Mouse (Mus musculus) T-cell, adult 2 months (primary cell): ENCODE measurements at regions not wholly inside any gene's neighbourhood (a gene's known extent, or its start where the extent isn't known, plus 50 kb on each side); places are given as distances from the start of the nearest gene placed in this dataset.

Experiments used
- DNase-seq: peaks from one replicate; pipeline ENCODE4 v3.0.0; 2022; ENCODE audit warnings: low spot score

DNA sequence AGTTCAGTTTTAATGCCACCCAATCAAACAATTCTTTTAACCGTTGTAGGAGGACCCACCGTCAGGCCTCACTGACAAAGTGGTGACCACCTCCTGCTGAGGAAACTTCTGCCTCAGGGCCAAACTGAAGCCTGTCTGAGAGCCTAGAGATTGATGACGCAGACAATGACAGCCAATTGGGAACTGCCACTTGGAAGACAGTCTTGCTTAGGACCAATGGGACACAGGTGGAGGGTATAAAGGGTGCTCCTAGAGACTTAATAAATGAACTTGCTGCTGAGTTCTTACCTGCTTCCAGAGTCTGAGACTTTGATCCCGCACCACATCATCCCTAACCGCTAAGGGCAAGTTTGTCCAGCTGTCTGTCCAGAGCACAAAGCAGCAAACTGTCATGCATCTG is 80.0 kb downstream of the Tbx4 start:
- no peak for DNase-seq

DNA sequence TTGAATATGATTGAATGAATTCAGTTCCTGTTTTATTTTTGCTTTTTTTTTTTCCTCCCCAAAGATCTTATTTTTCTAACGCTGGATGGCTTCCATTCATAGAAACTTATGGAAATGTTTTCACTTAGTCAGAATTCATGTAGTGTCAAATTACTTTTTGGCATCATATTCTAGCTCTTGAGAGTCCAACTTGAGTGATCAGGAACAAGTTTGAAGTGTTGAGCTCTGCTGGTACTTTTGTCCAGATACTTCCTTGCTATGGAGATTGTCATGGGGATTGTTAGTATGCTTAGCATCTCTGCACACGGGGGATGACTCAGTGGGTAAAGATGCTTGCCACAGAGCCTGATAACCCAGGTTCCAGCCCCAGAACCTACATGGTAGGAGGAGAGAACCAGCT is 84.1 kb downstream of the Tbx4 start:
- no peak for DNase-seq

DNA sequence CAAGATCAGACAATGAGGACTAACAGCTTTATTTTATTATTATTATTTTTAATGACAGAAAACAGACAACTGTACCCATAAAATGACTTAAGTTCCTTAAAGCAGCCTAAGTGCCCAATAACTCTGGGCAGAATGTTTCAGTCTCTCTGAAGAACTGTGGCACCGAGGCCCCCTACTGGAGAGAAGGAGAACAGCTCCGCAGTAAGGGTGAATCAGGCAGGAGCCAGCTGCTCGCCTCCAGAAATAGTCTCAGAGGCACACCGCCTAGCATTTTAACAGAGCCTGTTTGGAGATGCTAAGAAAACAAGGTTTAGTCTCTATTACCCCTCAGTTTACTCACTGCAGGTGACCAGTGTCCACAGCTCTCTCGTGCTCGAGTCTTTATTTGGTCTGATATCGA is 86.2 kb downstream of the Tbx4 start:
- DNase-seq, result peak; percentile 22

DNA sequence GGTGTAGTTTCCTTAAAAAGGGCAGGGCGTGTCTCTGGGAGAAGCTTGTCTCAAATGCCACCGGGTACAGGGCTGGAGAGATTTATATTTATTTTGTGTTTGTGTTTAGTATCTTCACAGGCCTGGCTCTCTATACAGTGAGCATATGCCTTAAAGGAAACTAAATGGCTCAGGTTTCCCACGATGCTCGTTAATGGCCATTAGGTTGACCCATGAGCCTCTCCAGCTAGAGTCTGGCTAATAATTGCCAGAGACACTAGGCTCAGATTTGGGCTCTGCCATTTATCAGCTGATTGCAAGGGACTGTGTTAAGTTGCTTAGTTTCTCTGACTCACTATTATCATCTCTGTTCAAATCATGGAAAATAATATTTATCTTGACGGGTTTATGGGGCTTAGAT is 87.5 kb downstream of the Tbx4 start:
- no peak for DNase-seq

DNA sequence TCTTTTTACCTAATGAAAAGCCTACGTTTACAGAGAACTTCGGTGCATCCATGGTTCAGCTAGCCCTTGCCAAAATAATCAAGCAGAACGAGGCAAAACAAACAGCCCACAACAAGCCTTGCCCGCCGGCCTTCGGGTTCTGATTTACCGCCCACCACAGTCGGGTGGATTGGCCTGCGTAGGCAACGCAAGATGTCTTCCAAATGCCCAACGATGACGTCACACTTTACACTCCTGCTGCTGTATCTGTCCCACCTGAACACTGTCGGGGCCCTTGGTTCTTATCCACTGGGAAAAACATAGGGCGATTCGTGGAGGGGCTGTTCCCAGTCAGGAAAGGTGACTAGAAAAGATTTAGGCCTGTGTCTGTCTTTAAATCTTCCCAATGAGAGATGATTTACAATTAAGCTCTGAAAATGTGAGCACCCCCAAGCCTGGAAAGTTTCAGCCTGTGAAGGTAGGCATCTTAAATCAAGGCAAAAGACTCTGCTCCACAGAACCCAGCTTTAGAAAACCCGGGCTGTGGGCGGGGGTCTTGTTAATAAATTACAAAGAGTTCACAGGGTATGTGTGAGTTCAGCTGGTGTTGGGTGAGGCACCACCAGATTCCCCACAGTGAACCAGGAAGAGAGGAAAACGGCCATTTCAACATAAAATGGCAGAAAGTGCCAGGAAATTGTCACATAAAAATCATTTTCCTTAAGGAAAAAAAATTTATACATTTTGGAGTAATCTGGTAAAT is 90.6 kb downstream of the Tbx4 start:
- no peak for DNase-seq

DNA sequence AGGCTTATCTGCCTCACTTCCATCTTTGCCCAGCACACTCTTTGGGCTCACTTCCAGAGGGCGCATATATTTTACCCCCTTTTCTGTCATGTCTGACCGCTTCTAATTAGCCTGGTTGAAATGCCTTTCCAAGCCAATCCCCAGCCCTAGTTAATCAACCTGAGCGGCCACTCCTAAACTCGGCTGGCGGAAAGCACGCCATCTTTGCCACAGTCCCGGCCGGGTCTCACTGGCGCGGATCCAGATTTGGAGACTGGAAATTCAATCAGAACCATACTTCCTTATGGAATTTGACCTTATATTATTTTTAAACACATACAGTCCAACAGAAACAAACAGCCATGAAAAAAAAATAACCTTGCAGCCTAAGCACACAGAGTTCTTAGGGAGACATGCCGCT is 94.2 kb downstream of the Tbx4 start:
- no peak for DNase-seq

DNA sequence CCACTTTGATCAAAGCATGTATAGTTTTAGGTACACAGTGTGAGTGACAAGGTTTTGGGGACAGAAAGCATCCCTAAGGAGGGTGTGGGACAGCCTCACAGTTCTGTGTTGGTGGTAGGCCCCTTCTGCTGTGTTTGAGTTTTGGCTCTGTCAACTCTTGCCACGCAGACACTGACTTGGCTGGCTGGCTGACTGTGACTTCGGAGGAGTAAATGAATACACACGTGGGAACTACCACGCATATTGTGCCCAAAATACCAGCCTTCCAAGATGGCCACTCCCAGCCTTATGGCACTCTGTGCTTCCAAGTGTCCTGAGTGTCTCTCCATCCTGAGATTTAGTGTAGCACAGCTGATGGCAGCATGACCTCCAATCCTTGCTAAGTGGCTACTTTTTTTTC is 95.3 kb downstream of the Tbx4 start:
- DNase-seq, result no peak

DNA sequence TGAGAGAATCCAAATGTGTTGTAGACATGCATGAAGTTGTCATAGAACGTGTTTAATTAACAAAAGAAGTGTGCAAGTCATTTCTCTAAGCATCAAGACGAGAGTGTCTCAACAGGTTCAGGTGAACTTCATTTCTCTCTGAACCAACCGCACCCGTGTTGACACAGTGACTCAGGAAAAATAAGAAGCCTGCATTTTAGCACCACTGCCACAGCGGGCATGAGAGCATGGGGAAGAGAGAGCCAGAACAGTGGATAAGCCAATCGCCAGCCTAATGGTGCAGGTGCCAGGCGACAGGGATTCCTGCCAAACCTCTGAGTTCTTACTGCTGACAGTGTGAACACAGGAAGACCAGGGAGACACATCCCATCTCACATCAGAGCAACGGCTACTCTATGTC is 100.1 kb downstream of the Tbx4 start:
- DNase-seq, result no peak

DNA sequence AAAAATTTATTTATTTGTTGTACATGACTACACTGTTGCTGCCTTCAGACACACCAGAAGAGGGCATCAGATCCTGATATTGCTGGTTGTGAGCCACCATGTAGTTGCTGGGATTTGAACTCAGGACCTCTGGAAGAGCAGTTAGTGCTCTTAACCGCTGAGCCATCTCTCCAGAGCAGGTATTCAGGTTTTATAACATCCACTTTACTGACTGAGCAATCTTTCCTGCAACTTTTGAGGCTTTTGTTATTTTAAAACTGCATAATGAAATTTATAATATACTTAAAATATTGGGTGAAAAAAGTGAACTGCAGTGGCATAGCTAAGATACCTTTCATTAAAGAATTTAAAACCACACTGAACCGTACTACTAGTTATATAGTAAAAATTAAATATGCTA is 101.0 kb downstream of the Tbx4 start:
- DNase-seq, result no peak

DNA sequence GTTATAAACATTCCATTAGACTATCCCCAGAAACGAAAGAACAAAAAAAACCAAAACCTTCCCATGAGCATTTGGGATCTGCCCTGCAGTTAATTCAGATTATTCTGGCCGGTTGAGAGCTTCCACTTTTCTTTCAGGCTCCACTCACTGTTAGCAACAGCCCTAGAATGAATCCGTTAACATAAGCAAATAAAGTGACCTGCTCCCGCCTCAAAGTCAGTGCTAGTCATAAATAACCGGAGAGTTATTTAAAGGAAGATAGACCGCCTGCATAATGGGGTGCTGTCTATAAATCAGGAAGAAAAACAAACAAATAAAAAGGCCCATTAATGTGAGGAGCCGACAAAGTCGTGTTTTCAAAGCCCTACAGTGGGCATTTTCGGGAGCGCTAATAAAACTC is 103.3 kb downstream of the Tbx4 start:
- DNase-seq, result no peak

DNA sequence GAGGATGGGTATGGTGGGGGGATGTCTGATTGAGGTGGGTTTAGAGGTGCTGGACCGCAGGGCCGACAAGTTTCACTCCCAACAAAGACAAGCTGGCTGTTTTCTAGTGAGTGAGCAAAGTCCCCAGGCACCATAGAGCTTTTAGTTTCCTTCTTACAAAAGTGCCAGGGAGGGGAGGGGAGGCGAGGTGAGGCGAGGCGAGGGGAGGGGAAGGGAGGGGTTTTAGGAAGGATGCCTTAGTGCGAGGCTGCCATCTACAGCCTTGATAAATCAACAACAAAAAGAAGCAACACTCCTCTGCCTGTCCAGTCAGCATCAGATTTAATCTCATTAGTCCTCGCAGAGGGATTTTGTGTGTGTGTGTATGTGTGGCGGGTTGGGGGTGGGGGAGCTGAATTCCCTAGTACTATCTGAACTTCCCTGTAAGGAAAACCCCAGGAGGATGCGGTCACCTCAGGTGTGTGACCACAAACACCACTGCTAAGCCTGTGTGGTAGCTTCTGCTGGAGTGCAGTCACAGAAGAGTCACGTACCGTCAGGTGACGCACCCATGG is 103.8 kb downstream of the Tbx4 start:
- no peak for DNase-seq

DNA sequence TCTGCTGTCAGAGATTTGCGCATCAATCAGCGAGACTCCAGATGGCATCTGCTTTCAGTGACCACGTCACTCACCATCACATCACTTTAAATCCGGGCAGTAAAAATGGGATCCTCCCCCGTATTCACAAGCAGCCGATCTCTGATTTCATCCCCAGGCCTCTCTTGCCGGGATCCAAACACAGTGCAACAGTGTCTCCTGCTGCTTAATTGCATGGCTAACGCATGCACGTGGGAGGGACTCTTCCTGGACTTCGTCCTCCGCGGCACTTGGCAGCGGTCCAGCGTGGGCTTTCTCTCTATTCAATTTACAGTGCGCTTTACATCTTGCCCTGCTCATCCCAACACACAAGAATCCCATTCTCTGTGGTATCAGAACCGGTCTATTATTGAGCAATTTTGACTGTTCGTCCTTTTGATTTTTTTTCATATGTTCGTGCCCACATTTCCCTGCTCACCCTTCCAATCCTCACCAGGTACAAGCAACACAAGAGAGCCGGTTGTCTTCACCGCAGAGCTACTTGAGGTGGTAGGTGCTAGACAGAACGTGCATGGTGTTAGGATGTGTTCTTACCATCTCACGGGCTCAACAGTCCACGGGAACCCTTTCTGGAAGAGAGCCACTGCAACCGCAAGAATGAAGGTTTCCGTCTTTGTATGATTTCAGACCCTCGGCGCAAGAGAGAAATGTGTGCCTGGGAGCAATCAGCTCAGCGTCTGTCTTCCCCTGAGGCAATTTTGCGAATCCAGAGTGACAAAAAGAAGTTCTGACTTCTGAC is 109.3 kb downstream of the Tbx4 start:
- DNase-seq, result no peak

DNA sequence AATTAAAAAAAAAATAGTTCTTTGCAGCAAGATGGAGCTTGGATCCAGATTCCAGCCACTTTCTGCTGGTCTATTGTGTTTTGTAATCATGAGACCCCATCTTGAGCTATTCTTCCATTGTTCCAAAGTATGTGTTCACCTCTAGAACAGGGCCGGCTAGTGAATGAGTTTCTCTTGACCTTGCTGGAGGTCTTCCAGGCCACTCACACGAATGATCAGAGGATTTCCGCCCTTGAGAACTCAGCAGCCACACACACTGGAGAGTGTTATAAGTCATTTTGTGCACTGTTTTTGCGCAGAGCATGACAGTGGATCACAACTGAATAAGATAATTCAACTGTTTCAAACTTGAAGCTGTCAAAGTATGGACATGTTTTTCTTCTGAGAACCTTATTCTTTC is 110.5 kb downstream of the Tbx4 start:
- no peak for DNase-seq

DNA sequence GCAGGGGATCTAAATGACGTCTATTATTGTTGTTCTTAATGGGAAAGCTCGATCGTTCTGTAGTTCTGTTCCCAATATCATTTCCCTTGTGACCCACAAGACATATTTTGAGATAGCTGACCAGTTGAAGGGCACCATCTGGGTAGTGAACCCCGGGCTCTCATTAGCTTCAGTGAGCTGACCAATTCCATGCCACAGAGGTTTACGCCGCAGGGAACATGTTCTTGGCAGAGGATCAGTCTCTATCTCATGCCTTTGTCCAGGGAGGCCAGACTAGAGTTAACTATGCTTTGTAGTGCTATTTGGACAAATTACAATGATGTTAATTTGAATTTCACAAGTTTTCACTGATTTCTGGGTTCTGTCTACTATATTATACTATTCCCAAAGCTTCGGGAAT is 117.1 kb downstream of the Tbx4 start:
- no peak for DNase-seq

DNA sequence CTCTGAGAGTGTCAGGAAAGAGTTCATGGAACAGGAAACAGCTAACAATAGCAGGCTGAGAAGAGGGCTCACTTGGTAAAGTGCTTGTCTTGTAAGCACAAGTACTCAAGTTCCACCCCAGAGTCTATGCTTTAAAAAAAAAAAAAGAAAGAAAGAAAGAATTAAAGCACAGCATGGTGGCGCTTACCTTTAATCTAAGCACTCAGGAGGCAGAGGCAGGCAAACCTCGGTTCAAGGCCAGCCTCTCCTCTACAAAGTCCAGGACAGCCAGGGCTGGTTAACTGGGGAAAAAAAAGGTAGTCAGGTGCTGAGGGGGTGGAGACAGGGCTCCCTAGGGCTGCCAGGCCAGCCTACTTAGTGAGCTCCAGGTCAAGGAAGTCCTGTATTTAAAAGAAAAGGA is 119.1 kb downstream of the Tbx4 start:
- DNase-seq, result no peak

DNA sequence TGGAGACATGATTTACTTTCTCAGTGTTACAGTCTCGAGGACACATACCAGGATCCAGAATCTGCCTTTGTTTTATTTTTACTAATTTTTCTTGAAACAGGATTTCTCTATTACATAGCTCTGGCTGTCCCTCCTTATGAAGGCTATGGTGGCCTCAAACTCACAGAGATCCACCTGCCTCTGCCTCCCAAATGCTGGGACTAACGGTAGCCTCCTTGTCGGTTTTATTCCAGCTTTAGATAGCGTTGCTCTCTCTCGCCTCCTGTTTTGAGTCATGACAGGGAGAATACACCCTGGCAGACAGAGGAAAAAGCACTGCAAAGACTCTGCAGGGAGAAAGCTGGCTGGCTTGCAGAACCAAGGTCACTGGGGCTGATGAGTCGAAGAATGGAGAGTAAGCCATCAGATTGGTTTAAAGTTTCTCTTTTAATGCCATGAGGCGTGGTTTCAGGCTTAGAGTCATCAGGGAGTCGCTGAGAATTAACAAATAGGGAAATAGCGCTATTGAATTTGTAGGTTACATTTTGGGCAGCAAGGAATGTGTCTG is 119.8 kb downstream of the Tbx4 start:
- no peak for DNase-seq

DNA sequence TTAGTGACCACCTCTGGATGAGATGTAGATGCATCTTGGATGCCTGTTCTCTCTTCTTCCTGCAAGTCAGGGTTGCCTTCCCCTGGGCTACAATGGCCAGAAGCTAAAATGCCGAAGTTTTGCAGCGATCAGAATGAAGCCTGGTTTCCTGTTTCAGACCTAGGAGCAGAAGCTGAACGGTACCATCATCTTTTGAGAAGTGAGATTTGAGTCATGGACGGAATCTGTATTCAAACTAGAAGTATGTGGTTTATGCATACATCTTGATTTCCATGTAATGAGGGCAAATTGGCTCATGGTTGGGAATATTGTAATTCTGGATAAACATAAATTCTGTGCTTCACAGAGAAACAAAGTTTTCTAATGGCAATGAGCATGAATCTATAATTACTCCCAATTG is 120.6 kb downstream of the Tbx4 start:
- no peak for DNase-seq
